Mouse (Mus musculus) embryonic facial prominence, embryonic 10.5 days (tissue): Measurements from ENCODE around the gene 4931414P19Rik. TPM values are rescaled to one million over a fixed set of nuclear protein-coding genes. Genes with fewer than 3 reads are reported as not detected.
A peak's percentile ranks its signal among the peaks of the same experiment; 100 is the strongest.
"Not testable (repeated sequence)": the region's sequence is repeated elsewhere in the genome, so short reads cannot be mapped to it uniquely, and the experiment has no call there.

Experiments
- DNase-seq: peaks from one replicate; pipeline ENCODE4 v3.0.0-alpha.2; 2017; ENCODE audit warnings: low spot score
- H3K27ac ChIP-seq: fragments of 300-500 bp; sonication (generic); replicated peaks from 2 replicates; pipeline ENCODE4 v1.5.1; 2016; ENCODE audit warnings: mild to moderate bottlenecking
- H3K27me3 ChIP-seq: fragments of 300-500 bp; sonication (generic); replicated peaks from 2 replicates; pipeline ENCODE4 v1.6.1; 2016; ENCODE audit warnings: low read depth, mild to moderate bottlenecking; ENCODE audit not compliant: poor library complexity, severe bottlenecking
- H3K36me3 ChIP-seq: fragments of 300-500 bp; sonication (generic); replicated peaks from 2 replicates; pipeline ENCODE4 v1.6.1; 2016; ENCODE audit warnings: mild to moderate bottlenecking, moderate library complexity
- H3K4me1 ChIP-seq: fragments of 300-500 bp; sonication (generic); 2 replicates; pipeline ENCODE4 v1.6.1; 2016
- H3K4me3 ChIP-seq: fragments of 300-500 bp; sonication (generic); 2 replicates; pipeline ENCODE4 v1.5.1; 2016; ENCODE audit warnings: mild to moderate bottlenecking, moderate library complexity
- H3K9me3 ChIP-seq: fragments of 300-500 bp; sonication (generic); 2 replicates; pipeline ENCODE4 v1.6.1; 2016; ENCODE audit warnings: mild to moderate bottlenecking
- WGBS: fragments of 180-500 bp; shearing (Covaris S2); methylation state at CpG from one replicate; pipeline ENCODE4 v1.1.7; 2016; 5-methylcytosine and 5-hydroxymethylcytosine counted together
- polyA plus RNA-seq: library from polyadenylated mRNA; unstranded; fragments of >200 nt; fragmentation: Nextera tagmentation; extraction: Ambion mirVana; gene quantifications from 2 replicates; pipeline ENCODE4 v1.2.1, GENCODE M21; 2016

Gene 4931414P19Rik
- polyA plus RNA-seq, 1 experiment from 2014 or later, result 9.3 TPM

DNA sequence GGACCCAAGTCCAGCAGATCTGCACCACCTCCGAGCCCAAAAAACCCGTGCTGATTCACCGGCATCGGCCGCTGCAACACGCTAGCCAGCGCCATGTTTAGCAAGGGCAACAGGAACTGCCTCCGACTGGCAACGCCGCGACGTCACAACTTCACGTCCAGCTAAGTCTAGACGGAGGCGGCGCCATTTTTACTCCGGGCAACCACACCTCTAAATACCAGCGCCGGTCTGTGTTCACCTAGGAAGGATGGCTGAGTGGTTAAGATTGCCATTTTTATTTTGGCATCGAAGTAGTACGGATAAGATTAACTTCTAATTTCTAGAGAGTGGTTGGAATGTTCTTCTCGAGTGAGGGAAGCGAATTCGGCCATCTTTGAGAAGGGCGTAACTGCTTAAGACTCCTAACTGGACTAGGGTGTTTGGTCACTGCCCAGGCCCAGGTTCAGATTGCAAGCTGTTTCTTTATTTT lies 12.1 kb upstream of the 4931414P19Rik start, which contains the start of gene Psmb5:
Gene Psmb5, minus strand, starts transcription at position 126 of the 469 bp plus-strand sequence.
- H3K27me3 ChIP-seq, result no peaks in the 10 kb centered on the region
- no peaks in the 10 kb centered on the region for H3K9me3 ChIP-seq
- DNase-seq, result peak; percentile 92
- peak within 1 kb of the TSS; percentile 94 for H3K4me3 ChIP-seq
- WGBS, result under 1% methylated on average over 25 of the region's 25 CpGs
- peaks cover 35% of the 10 kb centered on the region for H3K36me3 ChIP-seq
- H3K27ac ChIP-seq, result peak within 1 kb of the TSS; percentile 94
- H3K4me1 ChIP-seq, result peaks cover 16% of the 10 kb centered on the region

DNA sequence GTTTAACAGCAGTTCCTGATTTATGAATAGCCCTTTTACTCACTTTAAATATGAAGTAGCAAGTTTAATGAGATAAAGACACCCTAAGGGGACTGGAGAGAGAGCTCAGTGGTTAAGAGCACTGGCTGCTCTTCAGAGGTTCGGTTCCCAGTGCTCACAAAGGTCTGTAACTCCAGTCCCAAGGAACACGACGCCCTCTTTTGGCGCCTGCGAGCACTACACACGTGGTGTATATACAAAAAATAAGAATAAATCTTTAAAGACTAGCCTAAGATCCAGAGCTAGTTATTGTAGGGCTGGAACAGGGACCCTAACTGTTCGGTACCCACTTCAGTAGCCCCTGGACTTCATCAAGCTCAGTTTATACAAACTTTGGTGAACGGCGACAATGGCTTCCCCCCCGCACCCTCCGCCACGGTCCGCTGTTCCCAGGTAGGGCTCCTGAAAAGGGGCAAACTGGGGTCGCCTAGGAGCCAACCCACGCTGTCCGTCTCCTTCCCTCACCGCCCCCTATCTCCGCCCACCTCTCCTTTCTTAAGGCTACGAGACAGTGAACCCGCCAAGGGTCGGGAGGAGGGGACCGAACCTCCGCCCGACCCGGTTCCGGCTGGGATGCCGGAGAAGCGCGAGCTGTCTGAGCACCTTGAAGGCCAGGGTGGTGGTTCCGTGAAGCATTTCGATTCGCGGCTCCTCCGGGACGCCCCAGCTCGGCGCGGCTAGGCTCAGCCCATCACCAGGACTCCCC lies 11.5 kb upstream of the 4931414P19Rik start:
- DNase-seq, result peak; percentile 65
- H3K9me3 ChIP-seq, result no peaks in the 10 kb centered on the region
- H3K27ac ChIP-seq, result peak overlapping the region; percentile 94
- peaks cover 16% of the 10 kb centered on the region for H3K4me1 ChIP-seq
- peak overlapping the region; percentile 94 for H3K4me3 ChIP-seq
- 2% methylated on average over 38 of the region's 38 CpGs for WGBS
- H3K27me3 ChIP-seq, result no peaks in the 10 kb centered on the region
- H3K36me3 ChIP-seq, result peaks cover 41% of the 10 kb centered on the region

DNA sequence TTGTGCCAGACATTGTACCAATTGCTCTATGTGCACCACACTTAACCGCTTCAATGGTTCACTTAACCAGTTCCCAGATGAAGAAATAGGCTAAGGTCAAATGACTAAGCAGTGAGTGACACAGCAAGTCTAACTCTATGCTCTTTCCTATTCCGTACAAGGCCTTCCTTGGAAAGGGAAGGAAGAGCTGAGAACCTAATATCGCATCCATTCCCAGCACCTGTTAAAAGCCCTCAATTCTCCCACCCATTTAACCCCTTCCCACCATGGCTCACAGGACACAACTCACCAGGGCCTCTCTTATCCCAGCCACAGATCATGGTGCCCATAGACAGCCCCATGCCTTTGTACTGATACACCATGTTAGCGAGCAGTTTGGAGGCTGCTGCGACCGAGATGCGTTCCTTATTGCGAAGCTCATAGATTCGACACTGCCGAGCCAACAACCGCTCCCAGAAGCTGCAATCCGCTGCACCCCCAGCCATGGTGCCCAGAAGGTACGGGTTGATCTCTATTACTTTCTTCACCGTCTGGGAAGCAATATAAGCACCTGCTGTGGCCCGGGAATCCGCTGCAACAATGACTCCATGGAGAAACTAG lies 10.5 kb upstream of the 4931414P19Rik start:
- H3K4me3 ChIP-seq, result peak overlapping the region; percentile 94; the same call in 1 of the 2 replicates
- WGBS, result 93% methylated on average over 16 of the region's 16 CpGs
- no peaks in the 10 kb centered on the region for H3K27me3 ChIP-seq
- no peaks in the 10 kb centered on the region for H3K9me3 ChIP-seq
- DNase-seq, result no peak
- peaks cover 49% of the 10 kb centered on the region for H3K36me3 ChIP-seq
- H3K27ac ChIP-seq, result no peak overlapping the region
- H3K4me1 ChIP-seq, result peaks cover 16% of the 10 kb centered on the region

DNA sequence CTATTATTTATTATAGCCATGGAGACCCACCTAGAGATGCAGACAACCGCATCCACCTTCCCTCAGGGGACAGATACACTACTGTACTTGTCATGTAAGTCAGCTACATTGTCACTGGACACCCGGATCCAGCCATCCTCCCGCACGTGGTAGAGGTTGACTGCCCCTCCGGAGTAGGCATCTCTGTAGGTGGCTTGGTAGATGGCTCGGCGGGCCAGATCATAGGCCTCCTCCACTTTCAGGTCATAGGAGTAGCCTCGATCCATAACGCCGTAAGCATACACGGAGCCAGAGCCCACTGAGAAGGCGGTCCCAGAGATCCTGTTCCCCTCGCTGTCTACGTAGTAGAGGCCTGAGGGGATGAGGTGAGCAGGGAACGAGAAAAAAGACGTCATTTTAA lies 8.3 kb upstream of the 4931414P19Rik start:
- not testable (repeated sequence) for H3K9me3 ChIP-seq, H3K27me3 ChIP-seq, H3K4me3 ChIP-seq, H3K27ac ChIP-seq, DNase-seq
- 91% methylated on average over 16 of the region's 16 CpGs for WGBS
- peaks cover 64% of the 10 kb centered on the region for H3K36me3 ChIP-seq
- peaks cover 16% of the 10 kb centered on the region for H3K4me1 ChIP-seq

DNA sequence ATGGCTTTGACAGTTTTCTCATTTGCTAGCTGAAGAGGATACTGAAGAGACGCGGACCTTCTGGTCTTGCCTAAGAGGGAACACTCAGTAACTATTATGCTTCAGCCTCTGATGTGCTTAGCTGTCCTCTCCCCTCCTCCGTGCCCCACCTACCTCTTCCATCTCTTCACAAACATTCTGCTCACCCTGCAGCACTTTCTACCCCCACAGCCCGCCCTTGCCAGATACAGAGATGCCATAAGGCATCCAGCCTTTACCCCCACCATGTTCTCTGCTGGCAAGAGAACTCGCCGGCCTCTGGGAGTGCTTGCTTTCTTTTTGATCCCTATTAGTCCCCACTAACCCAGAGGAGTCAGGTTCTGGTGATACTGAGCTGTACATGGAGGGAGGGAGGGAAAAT lies 4.9 kb upstream of the 4931414P19Rik start:
- no peak for DNase-seq
- Histone ChIP-seq H3K27ac (no peak overlapping the region), H3K9me3 (no peaks in the 10 kb centered on the region), H3K36me3 (peaks cover 54% of the 10 kb centered on the region), H3K27me3 (no peaks in the 10 kb centered on the region), H3K4me1 (peaks cover 11% of the 10 kb centered on the region), H3K4me3 (no peak overlapping the region)
- 81% methylated on average over 6 of the region's 6 CpGs for WGBS

DNA sequence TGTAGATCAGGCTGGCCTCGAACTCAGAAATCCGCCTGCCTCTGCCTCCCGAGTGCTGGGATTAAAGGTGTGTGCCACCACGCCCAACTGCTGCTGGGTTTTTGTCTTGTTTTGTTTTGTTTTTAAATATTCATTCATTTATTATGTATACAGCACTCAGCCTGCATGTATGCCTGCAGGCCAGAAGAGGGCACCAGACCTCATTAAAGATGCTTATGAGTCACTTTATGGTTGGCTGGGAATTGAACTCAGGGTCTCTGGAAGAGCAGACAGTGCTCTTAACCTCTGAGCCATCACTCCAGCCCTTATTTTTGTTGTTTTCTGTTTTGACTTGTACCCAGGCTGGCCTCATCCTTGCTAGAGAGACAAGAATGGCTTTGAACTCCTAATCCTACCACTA lies 4.2 kb upstream of the 4931414P19Rik start:
- Histone ChIP-seq H3K9me3 (no peaks in the 10 kb centered on the region), H3K36me3 (peaks cover 47% of the 10 kb centered on the region), H3K4me1 (peaks cover 11% of the 10 kb centered on the region), H3K27ac (no peak overlapping the region), H3K4me3 (no peak overlapping the region), H3K27me3 (no peaks in the 10 kb centered on the region)
- DNase-seq, result no peak
- 85% methylated on average over 4 of the region's 4 CpGs for WGBS

DNA sequence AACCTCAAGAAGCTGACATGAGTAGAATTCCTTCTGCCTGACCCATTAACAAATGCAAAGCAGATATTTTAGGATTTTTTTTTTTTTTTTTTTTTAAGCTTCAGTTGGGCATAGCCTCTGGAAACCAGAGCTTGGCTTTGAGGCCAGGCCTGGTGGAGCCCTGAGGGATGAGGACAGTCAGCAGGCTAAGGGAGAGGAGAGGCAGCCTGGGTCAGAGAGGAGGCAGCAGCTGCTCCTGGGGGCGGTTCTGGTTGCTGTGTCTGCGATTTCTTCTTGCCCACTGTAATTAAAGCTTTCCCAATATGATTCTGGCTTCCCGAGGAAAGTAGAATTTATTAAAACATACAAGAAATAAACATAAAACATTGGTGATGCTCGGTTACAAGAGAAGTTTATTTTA lies 3.5 kb upstream of the 4931414P19Rik start:
- Histone ChIP-seq H3K9me3 (no peaks in the 10 kb centered on the region), H3K27me3 (no peaks in the 10 kb centered on the region), H3K4me3 (no peak overlapping the region), H3K27ac (no peak overlapping the region), H3K4me1 (peaks cover 19% of the 10 kb centered on the region), H3K36me3 (peaks cover 40% of the 10 kb centered on the region)
- 74% methylated on average over 4 of the region's 4 CpGs for WGBS
- no peak for DNase-seq

DNA sequence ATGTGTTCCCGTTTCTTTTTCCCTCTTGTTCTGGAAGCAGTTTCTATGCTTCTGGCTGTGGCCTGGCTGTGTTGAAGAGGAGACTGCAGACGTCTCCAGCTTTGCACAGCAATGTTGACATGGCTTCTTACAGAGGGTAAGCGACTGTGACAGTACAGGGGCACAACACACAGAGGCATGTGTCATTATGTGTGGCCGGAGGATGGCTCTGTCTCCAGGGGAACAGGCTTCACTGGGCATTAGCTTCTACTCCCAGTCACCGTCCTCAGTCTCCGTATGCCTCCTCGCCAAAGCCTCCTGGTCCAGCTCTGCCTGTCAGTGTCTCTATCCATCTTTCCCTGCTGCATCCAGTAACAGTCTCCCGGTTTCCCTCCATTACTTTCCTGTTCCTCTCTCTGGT lies 1.4 kb upstream of the 4931414P19Rik start:
- DNase-seq, result no peak
- Histone ChIP-seq H3K36me3 (peaks cover 23% of the 10 kb centered on the region), H3K27ac (no peak overlapping the region), H3K4me1 (peaks cover 33% of the 10 kb centered on the region), H3K9me3 (no peaks in the 10 kb centered on the region), H3K27me3 (no peaks in the 10 kb centered on the region), H3K4me3 (no peak overlapping the region)
- WGBS, result 60% methylated on average over 8 of the region's 8 CpGs

DNA sequence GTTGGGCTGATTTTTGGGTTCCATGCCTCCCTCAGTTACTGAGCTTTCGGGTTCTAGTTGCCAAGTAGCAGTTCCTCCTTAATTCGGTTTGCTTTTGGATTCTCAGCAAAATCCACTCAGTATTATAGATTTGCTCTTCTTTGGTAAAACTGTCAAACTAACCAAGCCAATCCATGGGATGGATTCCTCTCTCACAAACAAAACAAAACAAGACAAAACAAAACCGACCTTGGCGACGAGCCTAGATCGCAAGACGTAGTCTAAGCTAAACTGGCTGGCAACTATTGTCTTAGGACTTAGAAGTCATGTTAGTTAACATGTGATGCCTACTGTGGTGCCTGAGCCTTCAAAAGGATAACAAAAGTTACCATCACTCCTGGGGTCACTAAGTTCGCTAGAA lies 2.1 kb downstream of the 4931414P19Rik start:
- peak overlapping the region; percentile 96 for H3K27ac ChIP-seq
- H3K4me3 ChIP-seq, result peak overlapping the region; percentile 73
- no peaks in the 10 kb centered on the region for H3K27me3 ChIP-seq
- peaks cover 36% of the 10 kb centered on the region for H3K4me1 ChIP-seq
- H3K9me3 ChIP-seq, result no peaks in the 10 kb centered on the region
- 83% methylated on average over 8 of the region's 8 CpGs for WGBS
- H3K36me3 ChIP-seq, result peaks cover 8% of the 10 kb centered on the region
- no peak for DNase-seq

DNA sequence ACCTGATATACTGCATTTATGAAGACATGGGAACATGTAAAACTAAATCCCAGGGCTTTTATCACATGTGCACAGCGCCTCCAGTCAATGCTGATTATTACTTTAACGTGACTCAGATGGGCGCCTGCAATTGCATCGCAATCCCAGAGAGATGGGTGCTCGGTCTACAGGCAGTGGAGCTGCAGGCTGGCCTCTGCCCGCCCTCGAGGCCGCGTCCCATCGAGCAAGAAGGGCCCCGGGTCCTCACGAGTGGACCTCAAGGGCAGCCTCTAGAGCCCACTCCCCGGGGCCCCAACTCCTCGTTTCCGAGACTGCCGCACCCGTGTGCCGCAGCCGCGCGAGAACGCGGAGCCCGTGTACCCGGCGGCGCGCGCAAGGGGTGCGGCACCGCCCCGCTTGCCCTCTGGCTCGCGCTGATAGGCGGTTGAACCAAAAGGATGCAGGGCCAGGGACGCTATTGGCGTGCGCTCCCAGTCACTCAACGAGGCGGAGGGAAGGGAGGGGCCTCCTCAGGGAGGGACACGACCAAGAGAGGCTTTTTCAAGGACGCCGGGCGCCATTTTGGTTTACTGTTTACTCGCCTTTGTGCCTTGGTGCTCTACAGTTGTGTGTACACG lies 2.6 kb downstream of the 4931414P19Rik start:
- peaks cover 36% of the 10 kb centered on the region for H3K4me1 ChIP-seq
- WGBS, result under 1% methylated on average over 46 of the region's 46 CpGs
- peaks cover 8% of the 10 kb centered on the region for H3K36me3 ChIP-seq
- peak; percentile 97 for DNase-seq
- H3K27me3 ChIP-seq, result no peaks in the 10 kb centered on the region
- peak overlapping the region; percentile 96 for H3K27ac ChIP-seq
- H3K9me3 ChIP-seq, result no peaks in the 10 kb centered on the region
- H3K4me3 ChIP-seq, result peak overlapping the region; percentile 73

DNA sequence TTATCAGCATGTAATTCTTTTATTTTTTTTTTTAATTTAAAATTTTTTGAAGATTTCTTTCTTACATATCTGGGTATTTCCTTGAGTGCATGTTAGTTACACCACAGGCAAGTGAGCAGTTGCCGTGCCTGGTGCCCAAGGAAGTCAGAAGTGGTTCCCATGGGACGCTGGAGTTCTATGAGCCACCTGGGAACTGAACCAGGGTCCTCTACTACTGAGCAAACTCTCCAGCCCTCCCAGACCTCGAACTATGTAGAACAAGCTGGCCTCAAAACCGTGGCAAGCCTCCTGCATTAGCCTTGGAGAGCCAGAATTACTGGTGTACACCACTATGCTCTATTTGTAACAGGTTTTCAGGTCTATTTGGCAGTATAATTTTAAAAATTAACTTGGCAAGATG lies 3.2 kb downstream of the 4931414P19Rik start:
- H3K9me3 ChIP-seq, result no peaks in the 10 kb centered on the region
- H3K27me3 ChIP-seq, result no peaks in the 10 kb centered on the region
- no peak for DNase-seq
- peak overlapping the region; percentile 96 for H3K27ac ChIP-seq
- H3K4me3 ChIP-seq, result peak overlapping the region; percentile 73
- peaks cover 36% of the 10 kb centered on the region for H3K4me1 ChIP-seq
- H3K36me3 ChIP-seq, result peaks cover 11% of the 10 kb centered on the region
- 50% methylated on average over 4 of the region's 4 CpGs for WGBS

DNA sequence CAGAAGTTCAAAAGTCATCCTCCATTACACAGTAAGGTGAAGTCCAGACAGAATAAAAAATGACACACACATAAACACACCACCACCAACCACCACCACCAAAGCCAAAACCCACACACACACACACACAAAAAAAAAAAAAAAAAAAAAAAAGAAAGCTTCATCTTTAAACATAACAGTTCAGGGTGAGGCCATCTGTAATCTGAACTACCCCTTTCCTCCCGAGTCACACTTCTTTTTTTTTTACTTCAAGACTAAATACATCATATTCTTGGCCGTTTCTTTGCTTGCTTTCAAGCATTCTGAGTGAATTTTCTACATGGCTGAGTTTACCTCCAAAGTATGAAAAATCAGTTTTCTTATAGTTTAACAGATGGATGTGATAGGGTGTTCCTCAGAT lies 4.2 kb downstream of the 4931414P19Rik start:
- H3K4me3 ChIP-seq, result no peak overlapping the region
- no peaks in the 10 kb centered on the region for H3K27me3 ChIP-seq
- H3K27ac ChIP-seq, result no peak overlapping the region
- H3K4me1 ChIP-seq, result peaks cover 36% of the 10 kb centered on the region
- H3K9me3 ChIP-seq, result no peaks in the 10 kb centered on the region
- no peak for DNase-seq
- 77% methylated on average over 2 of the region's 2 CpGs for WGBS
- peaks cover 20% of the 10 kb centered on the region for H3K36me3 ChIP-seq
